Mouse (Mus musculus) heart, adult 2 months (tissue): ENCODE data around the gene Lmo4. TPM values are rescaled to one million over a fixed set of nuclear protein-coding genes. Genes with fewer than 3 reads are reported as not detected.

Source experiments
- DNase-seq, 2 experiments: peaks; one replicate each; pipeline ENCODE4 v3.0.0; 2021
- H3K27ac ChIP-seq: fragments of 200-600 bp; 2 replicates; pipeline ENCODE4 v1.8.1; 2022
- H3K27me3 ChIP-seq: fragments of 200-500 bp; 2 replicates; pipeline ENCODE4 v1.6.1; 2012; ENCODE audit warnings: mild to moderate bottlenecking, low read length, inconsistent platforms, mixed read lengths; ENCODE audit not compliant: control insufficient read depth, insufficient read depth
- H3K36me3 ChIP-seq: fragments of 200-500 bp; 2 replicates; pipeline ENCODE4 v1.6.1; 2012; ENCODE audit warnings: low read length, inconsistent platforms; ENCODE audit not compliant: control insufficient read depth, insufficient read depth
- H3K4me1 ChIP-seq: fragments of 200-500 bp; 2 replicates; pipeline ENCODE4 v1.6.1; 2011; ENCODE audit warnings: low read length; ENCODE audit not compliant: control insufficient read depth, insufficient read depth
- H3K4me3 ChIP-seq: fragments of 200-600 bp; 2 replicates; pipeline ENCODE4 v1.8.1; 2022
- H3K79me2 ChIP-seq: fragments of 200-500 bp; replicated peaks from 2 replicates; pipeline ENCODE4 v1.6.1; 2012; ENCODE audit warnings: mild to moderate bottlenecking, inconsistent platforms, low read length, moderate library complexity, mixed read lengths; ENCODE audit not compliant: control insufficient read depth, insufficient read depth
- H3K9ac ChIP-seq: fragments of 200-500 bp; 2 replicates; pipeline ENCODE4 v1.6.1; 2012; ENCODE audit warnings: low read depth, mild to moderate bottlenecking, control low read depth, inconsistent platforms, low read length, mixed read lengths
- CTCF ChIP-seq: fragments of 200-600 bp; IDR thresholded peaks from 2 replicates; pipeline ENCODE4 v1.8.1; 2022; ENCODE audit warnings: antibody characterized with exemption, mild to moderate bottlenecking, moderate library complexity
- EP300 ChIP-seq: fragments of 200-500 bp; IDR thresholded peaks from 2 replicates; pipeline ENCODE4 v1.6.1; 2011; ENCODE audit warnings: low read depth, low read length, control low read depth; ENCODE audit not compliant: insufficient read depth
- POLR2A ChIP-seq: fragments of 200-500 bp; IDR thresholded peaks from 2 replicates; pipeline ENCODE4 v1.6.1; 2011; ENCODE audit warnings: mild to moderate bottlenecking, low read depth, low read length, control low read depth; ENCODE audit not compliant: insufficient read depth
- WGBS: fragments of 180-500 bp; shearing (Covaris S2); methylation state at CpG from one replicate; pipeline ENCODE4 v1.1.7; 2018; 5-methylcytosine and 5-hydroxymethylcytosine counted together
- intact Hi-C: fragments of 180-260 bp; cut with DNase I; formaldehyde crosslinking; loops from one replicate; pipeline ENCODE4 v1.15.1; 2025
- polyA plus RNA-seq: library from polyadenylated mRNA; depleted of rRNA; stranded (reverse); fragments of >200 nt; gene quantifications from 2 replicates; pipeline ENCODE4 v1.2.3, GENCODE M21; 2012
- total RNA-seq, 2 experiments: library from RNA; stranded (reverse); gene quantifications; 2 replicates each; pipeline ENCODE4 v1.2.3; 2021

Lmo4 gene
- total and polyA plus RNA-seq, 3 experiments = 29.0 to 34.3 (median 33.8) TPM

DNA sequence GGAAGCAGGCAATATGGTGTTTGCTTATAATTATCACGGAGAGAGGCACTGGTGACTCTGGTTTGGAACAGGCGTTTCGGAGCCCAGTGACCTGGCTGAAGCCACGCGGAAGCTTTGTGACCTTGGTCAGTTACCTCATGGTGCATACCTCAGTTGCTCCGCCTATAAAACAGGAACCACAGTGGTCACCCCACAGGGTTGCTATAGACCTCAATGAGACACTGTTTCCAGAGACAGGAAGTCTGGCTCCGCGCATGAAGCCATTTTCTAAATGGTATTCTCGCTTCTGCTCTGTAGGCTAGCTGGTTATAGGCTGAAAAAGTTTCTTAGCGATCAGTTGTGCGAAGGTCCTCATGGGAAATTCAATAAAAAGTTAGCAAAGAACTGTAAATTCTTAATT is 33.5 kb upstream of the Lmo4 start:
- Histone ChIP-seq H3K79me2 (no peaks in the 10 kb centered on the region), H3K27ac (no peak overlapping the region), H3K4me3 (no peak overlapping the region), H3K36me3 (no peaks in the 10 kb centered on the region), H3K4me1 (no peaks in the 10 kb centered on the region), H3K9ac (no peak overlapping the region), H3K27me3 (no peaks in the 10 kb centered on the region)
- TF ChIP-seq POLR2A = no peak
- no peak for TF ChIP-seq EP300
- TF ChIP-seq CTCF = no peak
- intact Hi-C loops = no loop called here
- WGBS = 94% methylated on average over 11 of the region's 11 CpGs
- DNase-seq = no peak

GRCm38 (mm10) chr3:144232347-144233008 is 27.5 kb upstream of the Lmo4 start:
- no peak for DNase-seq
- Histone ChIP-seq H3K79me2 (no peaks in the 10 kb centered on the region), H3K27ac (no peak overlapping the region), H3K9ac (no peak overlapping the region), H3K27me3 (no peaks in the 10 kb centered on the region), H3K4me1 (no peaks in the 10 kb centered on the region), H3K4me3 (no peak overlapping the region), H3K36me3 (no peaks in the 10 kb centered on the region)
- intact Hi-C loops = no loop called here
- TF ChIP-seq EP300 = no peak
- no peak for TF ChIP-seq POLR2A
- TF ChIP-seq CTCF = no peak
- 61% methylated on average over 11 of the region's 11 CpGs for WGBS

DNA sequence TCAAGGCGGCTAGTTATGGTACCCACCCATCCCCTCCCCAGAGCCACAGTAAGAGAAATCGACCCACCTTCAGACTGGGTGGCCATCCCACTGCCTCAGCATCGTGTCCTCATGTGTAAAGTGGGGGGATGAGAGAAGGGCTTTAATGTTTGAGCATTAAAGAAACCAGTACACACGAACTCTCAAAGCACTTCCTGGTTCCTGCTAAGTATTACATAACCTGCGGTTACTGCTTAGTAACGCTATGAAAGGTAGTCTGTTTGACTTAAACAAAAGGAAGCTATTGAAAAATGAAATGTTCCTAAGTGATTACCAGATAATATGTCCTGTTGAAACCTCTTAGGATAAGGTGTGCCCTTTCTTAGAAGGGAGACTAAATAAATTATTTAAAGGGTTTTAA is 26.9 kb upstream of the Lmo4 start:
- no peak for DNase-seq
- H3K27ac ChIP-seq = no peak overlapping the region
- no peaks in the 10 kb centered on the region for H3K27me3 ChIP-seq
- TF ChIP-seq CTCF = no peak
- no peak for TF ChIP-seq EP300
- TF ChIP-seq POLR2A = no peak
- H3K4me1 ChIP-seq = no peaks in the 10 kb centered on the region
- H3K4me3 ChIP-seq = no peak overlapping the region
- no peak overlapping the region for H3K9ac ChIP-seq
- intact Hi-C loops = no loop called here
- H3K36me3 ChIP-seq = no peaks in the 10 kb centered on the region
- H3K79me2 ChIP-seq = no peaks in the 10 kb centered on the region
- WGBS = 71% methylated on average over 6 of the region's 6 CpGs

DNA sequence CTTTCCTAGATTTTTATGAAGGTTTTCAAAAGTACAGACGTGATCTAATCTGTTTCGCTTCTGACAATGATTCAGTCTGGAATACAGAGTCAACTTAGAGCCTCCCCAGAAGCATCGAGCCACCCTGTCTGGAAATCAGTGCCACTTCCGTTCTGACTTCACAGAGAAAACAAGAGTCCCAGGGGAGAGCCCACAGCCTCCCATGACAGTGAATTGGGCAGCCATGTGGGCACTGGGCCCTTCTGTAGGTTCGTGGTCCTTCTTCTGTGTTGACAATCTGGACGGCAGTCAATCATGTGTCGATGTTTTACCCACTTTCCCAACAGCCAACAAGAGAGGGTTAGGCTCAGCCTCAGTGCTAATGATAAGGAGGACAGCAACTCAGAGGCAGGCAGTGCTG is 26.4 kb upstream of the Lmo4 start:
- WGBS = 61% methylated on average over 7 of the region's 7 CpGs
- intact Hi-C loops = no loop called here
- no peak for DNase-seq

DNA sequence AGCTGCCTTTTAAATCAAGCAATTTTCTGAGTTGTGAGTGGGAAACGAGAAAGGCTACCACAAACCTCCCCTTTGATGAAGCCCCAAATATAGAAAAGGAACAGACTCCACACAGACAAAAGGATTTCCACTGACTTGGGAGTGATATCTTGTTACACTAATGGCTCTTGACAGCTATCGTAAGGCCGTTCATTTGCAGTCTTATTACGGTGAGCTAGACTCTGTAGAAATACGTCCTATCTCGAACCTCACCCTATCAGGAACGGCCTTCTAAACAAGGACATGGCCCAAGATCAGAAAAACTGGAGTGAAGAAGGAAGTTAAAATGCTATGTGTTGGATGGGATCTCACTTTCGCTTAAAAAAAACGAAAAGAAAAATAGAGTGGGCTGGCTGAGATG is 25.0 kb upstream of the Lmo4 start:
- Histone ChIP-seq H3K9ac (no peak overlapping the region), H3K36me3 (no peaks in the 10 kb centered on the region), H3K79me2 (no peaks in the 10 kb centered on the region), H3K4me3 (no peak overlapping the region), H3K27me3 (no peaks in the 10 kb centered on the region), H3K4me1 (no peaks in the 10 kb centered on the region), H3K27ac (no peak overlapping the region)
- intact Hi-C loops = no loop called here
- no peak for TF ChIP-seq CTCF
- TF ChIP-seq POLR2A = no peak
- TF ChIP-seq EP300 = no peak
- DNase-seq = no peak
- 68% methylated on average over 9 of the region's 9 CpGs for WGBS

More for the DNA sequence above, 26.4 kb upstream of the Lmo4 start:
- TF ChIP-seq CTCF (no peak), EP300 (no peak), POLR2A (no peak)
- Histone ChIP-seq H3K4me3 (no peak overlapping the region), H3K9ac (no peak overlapping the region), H3K27me3 (no peaks in the 10 kb centered on the region), H3K27ac (no peak overlapping the region), H3K79me2 (no peaks in the 10 kb centered on the region), H3K36me3 (no peaks in the 10 kb centered on the region), H3K4me1 (no peaks in the 10 kb centered on the region)

DNA sequence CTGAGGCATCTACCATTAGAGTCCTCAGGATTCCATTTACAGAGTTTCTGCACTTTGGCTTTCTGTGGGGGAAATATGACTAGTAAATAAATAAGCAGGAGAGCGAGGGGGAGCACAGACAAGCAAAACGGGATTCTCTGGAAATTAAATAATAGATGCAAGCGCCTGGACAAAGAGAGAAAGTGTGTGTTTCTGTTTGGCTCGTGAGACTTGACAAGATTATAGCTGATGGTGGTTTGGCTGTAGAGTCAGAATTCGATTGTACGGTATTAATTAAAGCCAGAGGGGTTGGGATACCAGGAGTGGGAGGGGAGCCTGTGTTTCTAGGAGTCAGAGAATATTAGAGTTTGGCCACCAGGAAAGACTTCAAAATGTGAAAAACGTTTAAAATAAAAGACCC is 24.3 kb upstream of the Lmo4 start:
- no peaks in the 10 kb centered on the region for H3K27me3 ChIP-seq
- intact Hi-C loops = no loop called here
- 72% methylated on average over 7 of the region's 7 CpGs for WGBS
- no peak for DNase-seq
- H3K9ac ChIP-seq = no peak overlapping the region
- no peaks in the 10 kb centered on the region for H3K36me3 ChIP-seq
- no peaks in the 10 kb centered on the region for H3K79me2 ChIP-seq
- no peaks in the 10 kb centered on the region for H3K4me1 ChIP-seq
- no peak overlapping the region for H3K4me3 ChIP-seq
- TF ChIP-seq POLR2A (no peak), CTCF (no peak), EP300 (no peak)
- H3K27ac ChIP-seq = no peak overlapping the region
